7 mouse cellular contexts compared by ENCODE assay signal in genomic region chr12:89450667-89451298, GRCm38 (mm10).
DNase-seq lines count a peak whose midpoint lies in the region; ATAC-seq lines count a peak whose summit lies in the region.

No protein-coding gene starts in this region.

- 0% methylated on average over 2 of the region's 2 CpGs for WGBS in embryonic facial prominence, embryonic 11.5 days
- 11% methylated on average over 2 of the region's 2 CpGs for WGBS in limb, embryonic 11.5 days

- no peak overlapping the region for H3K27ac ChIP-seq in embryonic facial prominence, embryonic 11.5 days (replicated peaks; ENCODE audit: low read depth, low read length)
- no peak overlapping the region for H3K27ac ChIP-seq in limb, embryonic 11.5 days (replicated peaks; ENCODE audit: low read depth, low read length)

- no peaks in the 10 kb centered on the region for H3K27me3 ChIP-seq in embryonic facial prominence, embryonic 11.5 days (ENCODE audit: control insufficient read depth, insufficient read depth, low read length)
- H3K27me3 ChIP-seq in limb, embryonic 11.5 days (ENCODE audit: control insufficient read depth, insufficient read depth, low read length) = no peaks in the 10 kb centered on the region

- no peak overlapping the region for H3K4me3 ChIP-seq in embryonic facial prominence, embryonic 11.5 days (ENCODE audit: low read depth, low read length)
- no peak overlapping the region for H3K4me3 ChIP-seq in limb, embryonic 11.5 days (ENCODE audit: low read depth, low read length)

- H3K9me3 ChIP-seq in embryonic facial prominence, embryonic 11.5 days (replicated peaks; ENCODE audit: control insufficient read depth, low read length) = no peaks in the 10 kb centered on the region
- no peaks in the 10 kb centered on the region for H3K9me3 ChIP-seq in limb, embryonic 11.5 days (ENCODE audit: control insufficient read depth, low read length)

- DNase-seq in ovary, postnatal 14 days (ENCODE audit: low spot score) = peak; percentile 21
- no peak for DNase-seq in ovary, postnatal 10 days (ENCODE audit: low spot score)
- DNase-seq in adipocyte (ENCODE audit: low spot score) = peak; percentile 7
- peak; percentile 72 for DNase-seq in embryonic facial prominence, embryonic 11.5 days (ENCODE audit: low spot score)
- DNase-seq in hindlimb bud, embryonic 11.5 days (ENCODE audit: extremely low spot score, low read depth, low spot score) = peak; percentile 31
- DNase-seq in limb, embryonic 11.5 days (ENCODE audit: low spot score) = peak; percentile 54
- DNase-seq in retina, adult 2 months (ENCODE audit: low read depth, low spot score) = peak; percentile 34

- no peaks in the 10 kb centered on the region for H3K36me3 ChIP-seq in embryonic facial prominence, embryonic 11.5 days (replicated peaks; ENCODE audit: control insufficient read depth, insufficient read depth, low read depth, low read length)
- H3K36me3 ChIP-seq in limb, embryonic 11.5 days (ENCODE audit: control insufficient read depth, insufficient read depth, low read length) = no peaks in the 10 kb centered on the region

- H3K4me1 ChIP-seq in embryonic facial prominence, embryonic 11.5 days (ENCODE audit: control insufficient read depth, insufficient read depth, low read length) = no peaks in the 10 kb centered on the region
- no peaks in the 10 kb centered on the region for H3K4me1 ChIP-seq in limb, embryonic 11.5 days (ENCODE audit: control insufficient read depth, insufficient read depth, low read length)

- ATAC-seq in embryonic facial prominence, embryonic 11.5 days (replicated peaks; ENCODE audit: insufficient number of reproducible peaks, low FRiP score, low TSS enrichment, low read depth) = no peak
- ATAC-seq in limb, embryonic 11.5 days (ENCODE audit: insufficient number of reproducible peaks, low FRiP score, low TSS enrichment, low read depth) = no peak

- H3K9ac ChIP-seq in embryonic facial prominence, embryonic 11.5 days (replicated peaks; ENCODE audit: low read length) = no peak overlapping the region
- no peak overlapping the region for H3K9ac ChIP-seq in limb, embryonic 11.5 days (ENCODE audit: low read length)

- H3K4me2 ChIP-seq in embryonic facial prominence, embryonic 11.5 days (ENCODE audit: low read depth, low read length) = no peak overlapping the region
- no peak overlapping the region for H3K4me2 ChIP-seq in limb, embryonic 11.5 days (ENCODE audit: low read depth, severe bottlenecking)
